Mouse (Mus musculus): ENCODE measurements around the gene Fuca1.

The Fuca1 gene

DNA sequence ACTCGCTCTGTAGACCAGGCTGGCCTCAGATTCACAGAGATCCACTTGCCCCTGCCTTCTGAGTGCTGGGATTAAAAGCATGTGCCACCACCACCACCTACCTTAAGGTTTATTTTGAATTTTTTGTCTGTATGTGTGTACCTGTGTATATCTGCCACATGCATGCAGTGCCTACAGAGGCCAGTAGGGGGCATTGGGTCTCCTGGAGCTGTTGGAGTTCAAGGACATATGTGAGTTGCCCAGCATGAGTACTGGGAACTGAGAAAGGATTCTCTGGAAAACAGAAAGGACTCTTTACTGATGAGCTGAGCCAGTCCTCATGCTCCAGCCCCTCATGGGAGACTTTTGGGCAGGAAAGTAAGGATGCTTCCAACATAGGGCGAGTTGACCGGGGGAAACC, 31.0 kb downstream of the Fuca1 start:
- 95% methylated on average over 3 of the region's 3 CpGs for WGBS

DNA sequence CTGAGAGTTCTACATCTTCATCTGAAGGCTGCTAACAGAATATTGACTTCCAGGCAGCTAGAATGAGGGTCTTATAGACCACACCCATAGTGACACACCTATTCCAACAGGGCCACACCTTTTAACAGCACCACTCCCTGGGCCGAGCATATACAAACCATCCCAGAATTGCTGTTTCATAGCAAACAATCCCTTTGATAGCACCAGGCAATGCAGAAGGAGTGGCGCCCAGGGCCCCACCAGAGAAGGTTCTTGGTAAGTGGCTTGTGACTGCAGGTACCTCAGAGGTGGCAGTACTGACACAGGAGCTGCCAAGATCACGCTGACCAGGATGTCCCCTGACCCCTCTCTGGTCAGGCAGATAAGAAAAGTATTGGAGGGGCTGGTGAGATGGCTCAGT, 32.6 kb downstream of the Fuca1 start:
- 88% methylated on average over 3 of the region's 3 CpGs for WGBS

DNA sequence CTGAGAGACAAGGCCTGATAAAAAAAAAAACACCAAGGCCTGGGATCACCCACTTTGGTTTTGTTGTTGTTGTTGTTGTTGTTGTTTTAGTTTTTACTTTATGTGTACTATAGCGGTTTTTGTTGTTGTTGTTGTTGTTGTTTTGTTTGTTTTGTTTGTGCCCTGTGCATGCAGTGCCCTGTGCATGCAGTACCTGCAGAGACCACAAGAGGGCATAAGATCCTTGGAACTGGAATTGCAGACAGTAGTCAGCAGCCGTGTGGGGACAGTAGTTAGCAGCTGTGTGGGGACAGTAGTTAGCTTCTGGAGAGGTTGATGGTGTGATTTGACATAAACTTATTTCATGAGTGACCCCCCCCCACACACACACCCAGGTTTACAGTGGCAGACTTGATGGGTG, 33.7 kb downstream of the Fuca1 start:
- 7% methylated on average over 2 of the region's 2 CpGs for WGBS

- 61% methylated on average over 9 of the region's 9 CpGs for WGBS
Measured at GRCm38 (mm10) chr4:135955886-135956285, 35.4 kb downstream of the Fuca1 start.

DNA sequence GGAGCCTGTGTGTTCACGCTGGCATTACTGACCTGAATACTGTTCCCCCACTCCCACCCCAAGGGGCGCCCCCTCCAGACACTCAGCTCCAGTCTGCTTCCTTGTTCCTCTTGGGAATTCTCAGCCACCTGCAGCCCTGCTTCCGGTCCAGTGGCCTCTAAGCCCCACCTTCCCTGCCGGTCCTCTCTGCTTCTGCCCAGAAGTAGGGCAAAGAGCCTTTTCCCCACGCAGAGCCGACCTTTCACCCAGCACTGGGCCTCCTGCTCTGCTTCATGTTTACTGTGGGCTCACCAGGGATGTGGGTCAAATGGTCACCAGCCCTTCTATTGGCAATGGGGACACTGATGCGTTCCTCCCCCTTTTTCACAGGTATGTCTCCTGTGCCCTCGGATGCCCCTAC, 37.8 kb downstream of the Fuca1 start:
- 69% methylated on average over 8 of the region's 8 CpGs for WGBS

DNA sequence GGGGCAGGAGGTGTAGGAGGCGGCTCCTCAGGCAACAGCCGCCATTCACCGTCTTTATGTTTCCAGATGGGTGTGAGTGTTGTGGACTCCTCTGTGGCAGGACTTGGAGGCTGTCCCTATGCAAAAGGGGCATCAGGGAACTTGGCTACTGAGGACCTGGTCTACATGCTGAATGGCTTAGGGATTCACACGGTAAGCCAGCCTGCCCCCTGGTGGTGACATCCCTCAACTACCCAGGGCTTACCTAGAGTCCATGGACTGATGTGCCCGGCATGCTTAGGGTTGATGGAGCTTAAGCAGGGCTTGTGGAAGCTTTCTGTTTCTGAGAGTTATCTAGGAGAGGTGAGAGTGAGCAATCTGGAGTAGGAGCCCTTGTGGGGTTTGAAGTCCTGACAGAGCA, 40.2 kb downstream of the Fuca1 start:
- WGBS: 32% methylated on average over 5 of the region's 5 CpGs

GRCm38 (mm10) chr4:135961709-135962108, 41.2 kb downstream of the Fuca1 start:
- 91% methylated on average over 5 of the region's 5 CpGs for WGBS

GRCm38 (mm10) chr4:135962198-135962597, 41.7 kb downstream of the Fuca1 start:
- 77% methylated on average over 7 of the region's 7 CpGs for WGBS

DNA sequence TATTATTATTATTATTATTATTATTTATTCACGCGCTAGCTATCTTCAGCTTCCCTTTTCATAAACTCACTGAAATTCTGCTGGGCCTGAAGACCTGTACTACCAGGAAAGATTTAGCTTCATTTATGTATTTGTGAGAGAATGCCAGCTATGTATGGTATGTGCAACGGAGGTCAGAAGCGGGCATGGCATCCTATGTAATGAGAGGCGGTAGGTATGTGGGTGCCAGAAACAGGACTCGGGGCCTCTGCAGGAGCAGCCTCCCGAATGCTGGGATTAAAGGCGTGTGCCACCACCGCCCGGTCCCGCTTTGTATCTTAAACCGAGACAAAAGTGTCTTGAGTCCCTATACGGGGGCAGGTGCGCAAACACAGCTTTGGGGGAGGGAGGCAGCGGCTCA, 42.4 kb downstream of the Fuca1 start:
- 6% methylated on average over 15 of the region's 15 CpGs for WGBS

GRCm38 (mm10) chr4:135963457-135964193, 43.1 kb downstream of the Fuca1 start, which contains the start of gene Gale:
Gale (plus strand) TSS chr4:135963727.
- under 1% methylated on average over 56 of the region's 56 CpGs for WGBS

GRCm38 (mm10) chr4:135964426-135964825, 43.9 kb downstream of the Fuca1 start:
- 3% methylated on average over 12 of the region's 12 CpGs for WGBS

DNA sequence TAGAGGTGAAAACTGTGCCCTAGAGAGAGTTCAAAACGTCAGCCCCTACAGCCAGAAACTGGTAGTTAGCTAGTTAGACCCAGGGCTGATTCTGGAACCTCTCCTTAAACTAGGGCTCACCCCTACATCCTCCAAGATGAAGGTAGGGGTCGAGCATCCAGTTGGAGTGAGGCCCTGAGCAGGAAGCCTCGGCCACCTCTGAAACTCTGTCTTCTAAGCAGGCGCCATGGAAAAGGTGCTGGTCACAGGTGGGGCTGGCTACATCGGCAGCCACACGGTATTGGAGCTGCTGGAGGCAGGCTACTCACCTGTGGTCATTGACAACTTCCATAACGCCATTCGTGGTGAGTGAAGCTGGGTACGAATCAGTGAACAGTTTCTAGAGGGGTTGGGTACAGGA, 44.6 kb downstream of the Fuca1 start:
- 88% methylated on average over 9 of the region's 9 CpGs for WGBS

GRCm38 (mm10) chr4:135966283-135966682, 45.7 kb downstream of the Fuca1 start:
- 92% methylated on average over 16 of the region's 16 CpGs for WGBS

DNA sequence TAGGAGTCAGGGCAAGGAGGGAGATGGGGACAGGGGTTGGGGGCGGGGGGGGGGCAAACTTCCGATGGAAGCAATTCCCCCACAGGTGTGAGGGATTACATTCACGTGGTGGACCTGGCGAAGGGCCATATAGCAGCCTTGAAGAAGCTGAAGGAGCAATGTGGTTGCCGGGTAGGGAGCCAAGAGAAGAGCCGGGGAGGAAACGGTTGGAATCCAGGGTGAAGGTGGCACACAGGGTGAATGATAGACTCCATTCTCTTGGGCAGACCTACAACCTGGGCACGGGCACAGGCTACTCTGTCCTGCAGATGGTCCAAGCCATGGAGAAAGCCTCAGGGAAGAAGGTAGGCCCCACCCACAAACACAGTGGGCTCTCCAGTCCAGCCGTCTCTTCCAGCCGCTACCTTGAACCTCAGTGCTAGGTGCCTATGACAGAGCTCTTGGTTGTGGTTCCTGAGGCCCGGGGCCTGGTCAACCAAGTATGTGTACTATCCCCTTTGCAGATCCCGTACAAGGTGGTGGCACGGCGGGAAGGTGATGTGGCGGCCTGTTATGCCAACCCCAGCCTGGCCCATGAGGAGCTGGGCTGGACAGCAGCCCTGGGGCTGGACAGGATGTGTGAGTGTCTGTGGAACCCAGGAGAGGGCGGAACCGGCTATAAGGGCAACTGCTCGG, 46.7 kb downstream of the Fuca1 start:
- 82% methylated on average over 18 of the region's 18 CpGs for WGBS

- WGBS: 72% methylated on average over 19 of the region's 19 CpGs
Measured at GRCm38 (mm10) chr4:135968271-135968869, 47.8 kb downstream of the Fuca1 start.

- 75% methylated on average over 13 of the region's 13 CpGs for WGBS
Measured at GRCm38 (mm10) chr4:135969070-135969750, 48.7 kb downstream of the Fuca1 start.

- WGBS: 82% methylated on average over 11 of the region's 11 CpGs
Measured at GRCm38 (mm10) chr4:135970585-135970984, 50.0 kb downstream of the Fuca1 start.

DNA sequence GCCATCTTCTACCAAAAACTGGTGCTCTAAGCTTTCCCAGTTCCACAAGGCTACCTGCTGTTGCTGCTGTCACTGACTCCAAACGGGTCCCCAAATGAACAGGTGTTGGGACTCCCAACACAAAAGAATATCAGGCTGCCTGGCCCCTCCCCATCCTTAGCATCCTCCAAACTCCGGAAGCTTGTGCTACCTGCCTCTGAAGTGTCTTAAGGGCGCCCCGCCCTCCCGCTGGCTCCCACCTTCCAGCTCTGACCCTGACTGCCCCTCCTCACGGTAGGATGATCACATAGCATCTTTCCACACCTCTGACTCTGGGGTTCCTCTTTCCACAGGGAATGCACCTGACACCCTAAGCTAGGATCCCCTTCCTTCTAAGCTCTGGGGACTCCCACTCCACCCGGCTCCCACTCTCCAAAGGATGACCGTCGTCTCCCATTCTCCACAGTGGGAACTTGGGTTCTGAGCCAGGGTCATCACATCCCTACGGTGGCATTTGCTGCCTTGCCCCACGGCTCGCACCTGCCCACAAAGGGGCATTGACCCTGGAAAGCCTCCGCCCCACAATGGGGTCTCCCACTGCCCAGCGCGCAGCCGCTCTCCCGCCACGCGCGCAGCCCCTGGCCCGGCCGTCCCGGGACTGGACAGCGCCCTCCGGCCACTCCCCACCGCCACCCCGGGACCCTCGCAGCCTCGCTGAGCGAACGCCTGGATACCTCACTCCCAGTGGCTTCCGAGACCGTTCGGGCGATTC, 51.4 kb downstream of the Fuca1 start:
- 2% methylated on average over 35 of the region's 35 CpGs for WGBS

DNA sequence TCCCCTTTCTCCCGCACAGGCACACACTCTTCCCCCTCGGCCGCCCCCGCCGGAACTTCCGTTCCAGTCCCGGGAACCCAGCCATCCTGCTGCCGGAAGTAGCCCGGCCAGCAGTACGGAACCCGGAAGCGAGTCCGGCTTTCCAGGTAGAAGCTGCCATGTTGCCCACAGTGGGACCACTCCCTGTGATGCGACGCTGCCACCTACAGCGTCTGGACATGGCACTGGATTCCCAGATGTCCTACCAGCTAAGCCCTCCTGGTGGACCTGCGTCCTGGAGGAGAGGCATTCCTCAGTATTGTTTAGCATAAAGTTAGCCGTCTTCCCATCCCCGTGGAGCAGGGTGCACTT, 52.0 kb downstream of the Fuca1 start, which contains the start of gene Lypla2:
Gene Lypla2, minus strand, starts transcription at position 71 of the 351 bp plus-strand sequence.
- 1% methylated on average over 19 of the region's 19 CpGs for WGBS

DNA sequence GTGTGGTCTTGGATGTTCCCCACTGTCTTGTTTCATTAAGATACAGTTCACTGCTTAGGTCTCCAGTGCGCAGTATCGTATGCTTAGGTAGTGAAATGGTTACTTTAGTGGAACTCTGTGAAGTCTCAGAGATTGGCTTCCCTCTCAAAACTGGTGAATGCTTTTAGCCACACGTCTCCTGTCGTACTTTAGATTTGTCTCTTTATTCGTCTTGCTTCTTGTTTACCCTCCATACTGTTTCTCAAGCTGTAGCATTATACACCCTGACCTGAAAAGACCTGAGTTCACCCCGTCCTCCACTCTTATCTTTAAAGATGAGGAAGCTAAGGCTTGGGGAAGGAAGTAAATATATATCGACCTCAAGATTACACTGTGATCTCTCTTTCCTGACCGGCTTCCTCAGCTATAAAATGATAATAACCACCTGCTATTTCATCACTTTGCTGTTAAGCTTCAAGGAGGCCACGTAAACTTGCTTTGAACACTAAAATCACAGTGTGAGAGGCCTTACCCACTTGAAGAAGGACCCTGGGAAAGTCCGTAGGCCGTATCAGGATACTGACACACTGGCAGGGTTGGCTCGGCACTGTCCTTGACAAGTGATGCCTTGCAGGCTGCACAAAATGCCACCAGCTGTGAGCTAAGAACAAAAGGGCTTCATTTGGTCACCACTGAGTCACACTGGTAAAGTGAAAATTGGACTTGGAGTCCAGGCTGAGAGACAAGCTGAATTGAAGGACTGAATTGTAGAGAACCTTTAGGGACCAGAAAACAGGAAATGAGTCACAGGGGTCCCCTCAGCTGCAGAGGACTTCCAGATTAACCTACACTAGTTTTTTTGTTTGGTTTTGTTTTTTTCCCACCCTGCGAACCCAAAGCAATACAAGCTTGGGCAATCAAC, 52.6 kb downstream of the Fuca1 start:
- 47% methylated on average over 13 of the region's 13 CpGs for WGBS

- 93% methylated on average over 12 of the region's 12 CpGs for WGBS
Measured at GRCm38 (mm10) chr4:135976146-135976545, 55.6 kb downstream of the Fuca1 start.

Measured in cerebral cortex, adult 2 months (tissue).